Mouse (Mus musculus) embryo, embryonic 11.5 days (tissue): ENCODE data around the gene Gucy2d.

Source experiments
- DNase-seq: peaks from one replicate; pipeline ENCODE4 v3.0.0-alpha.2; 2012; ENCODE audit warnings: low read depth, low spot score

Gene Gucy2d

GRCm38 (mm10) chr7:98522576-98522975 lies 82.4 kb downstream of the Gucy2d start:
- no peak for DNase-seq

- DNase-seq, result no peak
Measured at GRCm38 (mm10) chr7:98523070-98523812, 83.0 kb downstream of the Gucy2d start.

GRCm38 (mm10) chr7:98523813-98524361 lies 83.7 kb downstream of the Gucy2d start:
- DNase-seq, result no peak

- DNase-seq, result no peak
Measured at GRCm38 (mm10) chr7:98524401-98524800, 84.2 kb downstream of the Gucy2d start.

GRCm38 (mm10) chr7:98524869-98525699 lies 84.9 kb downstream of the Gucy2d start:
- DNase-seq, result no peak
